Mouse (Mus musculus) hindbrain, embryonic 14.5 days (tissue): ENCODE measurements around the gene Smurf1. TPM values are rescaled to one million over a fixed set of nuclear protein-coding genes. Genes with fewer than 3 reads are reported as not detected.

Experiments used
- ATAC-seq: fragments of 200-750 bp; cut with Nextera tagmentation; 2 replicates; pipeline ENCODE4 v1.8.0; 2017; ENCODE audit warnings: moderate number of reproducible peaks, mild to moderate bottlenecking, moderate TSS enrichment, moderate library complexity; ENCODE audit not compliant: low FRiP score
- DNase-seq: peaks from one replicate; pipeline ENCODE4 v3.0.0-alpha.2; 2015; ENCODE audit warnings: low spot score
- H3K27ac ChIP-seq: fragments of 300-500 bp; sonication (generic); 2 replicates; pipeline ENCODE4 v1.5.1; 2014; ENCODE audit warnings: mild to moderate bottlenecking, moderate library complexity
- H3K27me3 ChIP-seq: fragments of 300-500 bp; sonication (generic); 2 replicates; pipeline ENCODE4 v1.6.1; 2014; ENCODE audit warnings: mild to moderate bottlenecking, low read length, mixed read lengths; ENCODE audit not compliant: control insufficient read depth, insufficient read depth
- H3K36me3 ChIP-seq: fragments of 300-500 bp; sonication (generic); replicated peaks from 2 replicates; pipeline ENCODE4 v1.6.1; 2014; ENCODE audit not compliant: control insufficient read depth, insufficient read depth
- H3K4me1 ChIP-seq: fragments of 300-500 bp; sonication (generic); replicated peaks from 2 replicates; pipeline ENCODE4 v1.6.1; 2014; ENCODE audit warnings: antibody characterized with exemption, low read length, mixed read lengths; ENCODE audit not compliant: control insufficient read depth, insufficient read depth
- H3K4me2 ChIP-seq: fragments of 300-500 bp; sonication (generic); replicated peaks from 2 replicates; pipeline ENCODE4 v1.6.1; 2014; ENCODE audit warnings: mild to moderate bottlenecking, moderate library complexity
- H3K4me3 ChIP-seq: fragments of 300-500 bp; sonication (generic); replicated peaks from 2 replicates; pipeline ENCODE4 v1.5.1; 2014; ENCODE audit warnings: mild to moderate bottlenecking, low read length
- H3K9ac ChIP-seq: fragments of 300-500 bp; sonication (generic); 2 replicates; pipeline ENCODE4 v1.6.1; 2014
- H3K9me3 ChIP-seq: fragments of 300-500 bp; sonication (generic); 2 replicates; pipeline ENCODE4 v1.6.1; 2016; ENCODE audit warnings: low read length; ENCODE audit not compliant: control insufficient read depth
- WGBS: fragments of 180-500 bp; shearing (Covaris S2); extraction: QIAGEN DNeasy Blood & Tissue Kit; methylation state at CpG from one replicate; pipeline ENCODE4 v1.1.7; 2014; 5-methylcytosine and 5-hydroxymethylcytosine counted together
- polyA plus RNA-seq: library from polyadenylated mRNA; unstranded; fragments of >200 nt; fragmentation: Nextera tagmentation; extraction: Ambion mirVana; gene quantifications from 2 replicates; pipeline ENCODE4 v1.2.1, GENCODE M21; 2014

Smurf1 gene
- polyA plus RNA-seq, 1 experiment from 2014 or later: 43.6 TPM

GRCm38 (mm10) chr5:144928856-144929713, 36.6 kb downstream of the Smurf1 start:
- Histone ChIP-seq H3K4me3 (no peak overlapping the region), H3K4me1 (peaks cover 19% of the 10 kb centered on the region; the same call in 1 of the 2 replicates), H3K9me3 (no peaks in the 10 kb centered on the region), H3K36me3 (no peaks in the 10 kb centered on the region), H3K27me3 (no peaks in the 10 kb centered on the region), H3K9ac (no peak overlapping the region), H3K27ac (no peak overlapping the region), H3K4me2 (no peak overlapping the region)
- 60% methylated on average over 11 of the region's 11 CpGs for WGBS
- ATAC-seq (no peak), DNase-seq (no peak)

GRCm38 (mm10) chr5:144926275-144926674, 39.4 kb downstream of the Smurf1 start:
- ATAC-seq (no peak), DNase-seq (no peak)
- WGBS: 95% methylated on average over 2 of the region's 2 CpGs
- Histone ChIP-seq H3K27me3 (no peaks in the 10 kb centered on the region), H3K36me3 (no peaks in the 10 kb centered on the region), H3K4me3 (no peak overlapping the region), H3K4me2 (no peak overlapping the region), H3K9ac (no peak overlapping the region), H3K4me1 (peaks cover 20% of the 10 kb centered on the region), H3K9me3 (no peaks in the 10 kb centered on the region), H3K27ac (no peak overlapping the region)

- Histone ChIP-seq H3K4me2 (no peak overlapping the region), H3K36me3 (no peaks in the 10 kb centered on the region), H3K27me3 (no peaks in the 10 kb centered on the region), H3K9me3 (no peaks in the 10 kb centered on the region), H3K9ac (no peak overlapping the region), H3K4me1 (peaks cover 8% of the 10 kb centered on the region), H3K27ac (no peak overlapping the region), H3K4me3 (no peak overlapping the region)
- WGBS: 38% methylated on average over 6 of the region's 6 CpGs
- no peak for DNase-seq
- ATAC-seq: no peak; the same call in 1 of the 2 replicates
Observed at GRCm38 (mm10) chr5:144923351-144923750, 42.3 kb downstream of the Smurf1 start.

- Histone ChIP-seq H3K4me1 (peaks cover 8% of the 10 kb centered on the region), H3K4me2 (no peak overlapping the region), H3K4me3 (no peak overlapping the region), H3K36me3 (no peaks in the 10 kb centered on the region), H3K9ac (no peak overlapping the region), H3K27ac (no peak overlapping the region), H3K27me3 (no peaks in the 10 kb centered on the region), H3K9me3 (no peaks in the 10 kb centered on the region)
- no peak for ATAC-seq
- no peak for DNase-seq
- 90% methylated on average over 8 of the region's 8 CpGs for WGBS
Observed at GRCm38 (mm10) chr5:144919790-144920189, 45.9 kb downstream of the Smurf1 start.

- no peak for DNase-seq
- ATAC-seq: no peak
- no peak overlapping the region for H3K9ac ChIP-seq
- H3K27me3 ChIP-seq: no peaks in the 10 kb centered on the region
- no peak overlapping the region for H3K27ac ChIP-seq
- 73% methylated on average over 9 of the region's 9 CpGs for WGBS
- no peak overlapping the region for H3K4me3 ChIP-seq
- no peaks in the 10 kb centered on the region for H3K9me3 ChIP-seq
- peaks cover 13% of the 10 kb centered on the region for H3K4me1 ChIP-seq
- no peak overlapping the region for H3K4me2 ChIP-seq
- no peaks in the 10 kb centered on the region for H3K36me3 ChIP-seq
Observed at GRCm38 (mm10) chr5:144919194-144919593, 46.5 kb downstream of the Smurf1 start.

- Histone ChIP-seq H3K4me2 (no peak overlapping the region), H3K27me3 (no peaks in the 10 kb centered on the region), H3K27ac (no peak overlapping the region), H3K36me3 (no peaks in the 10 kb centered on the region), H3K4me1 (peaks cover 18% of the 10 kb centered on the region), H3K9ac (no peak overlapping the region), H3K9me3 (no peaks in the 10 kb centered on the region), H3K4me3 (no peak overlapping the region)
- WGBS: 68% methylated on average over 8 of the region's 8 CpGs
- no peak for DNase-seq
- ATAC-seq: no peak
Observed at GRCm38 (mm10) chr5:144918204-144918603, 47.4 kb downstream of the Smurf1 start.

- 92% methylated on average over 6 of the region's 6 CpGs for WGBS
- no peak for ATAC-seq
Observed at GRCm38 (mm10) chr5:144917172-144917571, 48.5 kb downstream of the Smurf1 start.

GRCm38 (mm10) chr5:144915828-144916227, 49.8 kb downstream of the Smurf1 start:
- Histone ChIP-seq H3K9me3 (no peaks in the 10 kb centered on the region), H3K4me1 (peaks cover 27% of the 10 kb centered on the region; the same call in 1 of the 2 replicates)

More at GRCm38 (mm10) chr5:144917172-144917571, 48.5 kb downstream of the Smurf1 start:
- Histone ChIP-seq H3K36me3 (no peaks in the 10 kb centered on the region), H3K4me2 (no peak overlapping the region), H3K27me3 (no peaks in the 10 kb centered on the region), H3K4me1 (peaks cover 19% of the 10 kb centered on the region; the same call in 1 of the 2 replicates), H3K9me3 (no peaks in the 10 kb centered on the region), H3K4me3 (no peak overlapping the region), H3K27ac (no peak overlapping the region), H3K9ac (no peak overlapping the region)
- no peak for DNase-seq

GRCm38 (mm10) chr5:144914433-144914906, 51.2 kb downstream of the Smurf1 start:
- H3K27ac ChIP-seq: no peak overlapping the region; the same call in 1 of the 2 replicates
- peaks cover 32% of the 10 kb centered on the region; the same call in 1 of the 2 replicates for H3K4me1 ChIP-seq
- H3K9me3 ChIP-seq: no peaks in the 10 kb centered on the region
- H3K9ac ChIP-seq: no peak overlapping the region
- 0 out of 2 replicates have a peak, but pooled peaks have one; percentile 32 for ATAC-seq
- 47% methylated on average over 7 of the region's 7 CpGs for WGBS
- no peak for DNase-seq
- H3K36me3 ChIP-seq: no peaks in the 10 kb centered on the region
- no peak overlapping the region for H3K4me3 ChIP-seq
- H3K27me3 ChIP-seq: no peaks in the 10 kb centered on the region
- H3K4me2 ChIP-seq: 0 out of 2 replicates have a peak overlapping the region, but pooled peaks have one; percentile 8

More at GRCm38 (mm10) chr5:144915828-144916227, 49.8 kb downstream of the Smurf1 start:
- Histone ChIP-seq H3K4me3 (no peak overlapping the region), H3K27me3 (no peaks in the 10 kb centered on the region), H3K9ac (no peak overlapping the region), H3K4me2 (no peak overlapping the region), H3K36me3 (no peaks in the 10 kb centered on the region), H3K27ac (no peak overlapping the region)
- no peak for ATAC-seq
- 83% methylated on average over 5 of the region's 5 CpGs for WGBS
- DNase-seq: no peak
